Mouse (Mus musculus) embryo, embryonic 11.5 days (tissue): ENCODE measurements at regions not wholly inside any gene's neighbourhood (a gene's known extent, or its start where the extent isn't known, plus 50 kb on each side); places are given as distances from the start of the nearest gene placed in this dataset.

Experiments
- DNase-seq: peaks from one replicate; pipeline ENCODE4 v3.0.0-alpha.2; 2012; ENCODE audit warnings: low read depth, low spot score

DNA sequence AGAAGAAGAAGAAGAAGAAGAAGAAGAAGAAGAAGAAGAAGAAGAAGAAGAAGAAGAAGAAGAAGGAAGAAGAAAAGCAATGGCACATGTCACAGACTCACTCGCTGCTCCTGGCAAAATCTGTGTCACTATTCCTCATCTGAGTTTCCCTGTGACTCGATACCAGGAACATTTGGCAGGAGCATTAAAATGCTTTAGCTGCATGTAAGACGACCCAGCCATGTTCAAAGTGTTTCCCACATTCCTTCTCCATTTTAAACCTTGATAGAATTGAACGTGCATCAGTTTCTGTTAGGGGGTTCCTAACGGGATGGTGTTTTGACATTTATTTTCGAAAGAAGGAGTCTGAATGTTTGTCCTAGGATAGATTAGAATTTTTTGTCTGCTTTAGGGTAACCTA lies 51.2 kb upstream of the Pja2 start:
- DNase-seq, result no peak

- no peak for DNase-seq
These were observed 51.9 kb upstream of the Pja2 start for GRCm38 (mm10) chr17:64383600-64383999.

GRCm38 (mm10) chr17:64390349-64390748 lies 58.6 kb upstream of the Pja2 start:
- no peak for DNase-seq

DNA sequence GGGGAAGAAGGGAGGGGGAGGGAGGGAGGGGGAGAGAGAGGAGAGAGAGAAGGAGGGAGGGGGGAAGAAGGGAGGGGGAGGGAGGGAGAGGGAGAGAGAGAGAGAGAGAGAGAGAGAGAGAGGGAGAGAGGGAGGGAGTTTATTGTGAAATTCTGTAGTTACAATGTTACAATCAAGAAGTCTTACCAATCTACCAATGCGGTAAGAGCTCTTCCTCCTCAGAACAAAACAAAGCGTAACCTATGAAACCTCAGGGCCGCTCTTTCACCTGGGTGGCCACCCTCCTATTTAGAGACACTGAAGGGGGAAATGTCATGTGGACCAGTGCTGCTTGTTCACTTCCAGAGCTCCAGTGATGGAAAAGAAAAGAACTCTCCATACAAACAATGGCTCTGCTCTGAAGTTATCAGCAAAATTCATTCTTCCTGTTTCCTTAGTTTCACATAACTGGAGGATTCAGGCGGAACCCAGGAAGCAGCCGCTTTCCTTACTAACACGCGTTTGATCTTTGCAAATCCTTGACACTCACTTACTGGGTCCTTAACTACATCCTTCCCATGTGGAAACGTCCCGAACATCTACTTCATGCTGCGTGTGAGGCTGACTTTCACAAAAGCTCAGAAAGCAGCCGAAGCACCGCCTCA lies 65.7 kb upstream of the Pja2 start:
- no peak for DNase-seq

DNA sequence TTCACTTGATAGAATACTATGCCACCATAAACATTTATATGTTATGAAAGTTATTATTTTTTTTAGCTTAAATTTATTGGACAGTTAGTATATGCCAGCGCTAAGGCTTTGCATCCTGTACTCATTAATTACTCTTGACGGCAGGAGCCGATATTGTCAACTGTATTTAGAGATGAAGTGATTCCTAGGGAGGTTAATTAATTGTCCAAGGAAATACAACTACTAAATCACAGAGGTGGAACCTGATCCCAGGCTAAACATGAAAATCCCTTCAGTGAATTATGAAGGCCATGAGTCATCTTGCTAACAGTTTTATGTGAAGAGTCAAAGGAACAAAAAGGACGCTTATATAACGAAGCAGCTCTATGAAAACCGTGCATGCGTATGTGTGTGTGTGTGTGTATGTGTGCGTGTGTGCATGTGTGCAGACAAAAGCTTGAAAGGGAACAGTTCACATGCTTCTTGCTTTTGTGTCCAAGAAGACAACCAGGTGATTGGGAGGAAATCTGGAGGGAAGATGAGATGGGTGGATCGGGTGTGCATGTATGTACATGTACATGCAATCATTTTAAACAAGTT lies 66.5 kb upstream of the Pja2 start:
- DNase-seq, result no peak

GRCm38 (mm10) chr17:64398708-64399107 lies 67.0 kb upstream of the Pja2 start:
- DNase-seq, result no peak

DNA sequence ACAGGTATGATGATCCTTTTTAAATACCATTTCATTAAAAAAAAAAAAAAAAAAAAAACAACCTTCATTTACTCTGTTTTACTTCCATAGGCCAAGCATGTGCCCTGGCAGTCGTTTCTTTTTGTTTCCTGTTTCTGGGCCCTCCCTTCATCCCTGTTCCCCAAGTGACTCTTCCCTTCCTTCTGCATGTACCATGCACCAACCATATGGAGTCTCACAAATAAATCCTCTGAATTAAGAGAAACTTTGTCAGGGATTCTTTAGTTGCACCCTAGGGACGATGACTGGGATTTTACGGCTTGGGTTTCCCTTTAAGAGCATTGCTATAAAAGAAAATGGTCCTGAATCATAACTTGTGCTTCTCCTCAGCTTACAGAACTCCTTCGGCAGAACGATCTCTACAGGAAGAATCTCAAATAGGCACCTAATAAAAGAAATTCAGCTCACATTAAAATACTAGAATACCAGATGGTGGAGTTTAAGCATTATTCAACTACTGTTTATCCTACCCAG lies 75.1 kb upstream of the Pja2 start:
- DNase-seq, result no peak

DNA sequence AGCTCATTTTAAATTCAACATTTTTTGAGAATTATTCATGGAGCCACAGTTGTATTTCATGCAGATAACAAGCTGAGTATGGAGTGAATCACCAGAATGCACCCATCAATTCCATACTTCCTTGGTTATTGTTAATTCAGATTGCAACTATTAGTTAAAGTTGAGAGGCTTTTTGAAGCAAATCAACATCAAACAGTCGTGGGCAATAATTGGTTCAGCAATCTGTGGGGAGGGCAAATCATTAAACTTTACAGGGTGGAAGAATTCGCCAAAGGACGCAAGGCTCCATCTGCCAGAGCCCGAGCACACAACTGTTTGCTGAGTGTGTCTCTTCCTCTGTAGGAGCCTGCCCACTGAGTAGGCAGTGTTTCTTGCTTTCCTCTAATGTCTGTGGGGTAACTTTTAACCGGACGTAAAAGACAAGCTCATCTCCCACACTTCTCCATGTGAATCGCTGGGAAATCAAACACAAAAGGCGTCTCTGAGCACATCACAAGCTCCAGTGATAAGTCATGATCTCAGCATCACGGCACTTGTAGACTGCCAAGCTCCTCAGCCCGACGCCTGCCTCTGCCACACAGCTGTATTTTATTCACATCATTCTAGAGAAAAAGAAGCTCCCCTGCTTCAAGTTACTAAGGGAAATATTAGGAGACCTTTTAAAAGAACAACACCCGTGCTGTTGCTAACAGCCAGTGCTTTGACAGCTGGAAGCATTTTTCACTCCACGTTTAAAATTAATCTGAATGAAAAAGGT lies 75.7 kb upstream of the Pja2 start:
- DNase-seq, result no peak

- no peak for DNase-seq
These were observed 94.1 kb upstream of the Pja2 start for GRCm38 (mm10) chr17:64425811-64426210.

DNA sequence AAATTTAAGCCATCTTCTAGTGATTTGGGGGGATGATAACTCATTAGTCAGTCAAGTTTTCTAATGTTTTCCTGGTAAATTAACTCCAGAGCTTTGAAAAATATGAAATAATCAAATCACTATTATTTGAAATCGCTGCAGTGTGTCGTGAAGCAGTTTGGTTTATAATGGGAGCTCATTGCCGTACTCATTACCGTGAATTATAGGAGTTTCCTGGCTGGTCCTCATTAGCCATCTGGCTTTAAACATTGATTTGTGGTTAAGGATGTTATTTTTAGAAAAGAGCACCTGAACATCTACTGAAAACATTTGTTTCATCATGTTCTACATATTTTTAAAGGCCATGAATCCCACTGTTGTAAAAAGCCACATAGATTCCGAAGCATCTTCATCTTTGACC lies 94.8 kb upstream of the Pja2 start:
- no peak for DNase-seq

DNA sequence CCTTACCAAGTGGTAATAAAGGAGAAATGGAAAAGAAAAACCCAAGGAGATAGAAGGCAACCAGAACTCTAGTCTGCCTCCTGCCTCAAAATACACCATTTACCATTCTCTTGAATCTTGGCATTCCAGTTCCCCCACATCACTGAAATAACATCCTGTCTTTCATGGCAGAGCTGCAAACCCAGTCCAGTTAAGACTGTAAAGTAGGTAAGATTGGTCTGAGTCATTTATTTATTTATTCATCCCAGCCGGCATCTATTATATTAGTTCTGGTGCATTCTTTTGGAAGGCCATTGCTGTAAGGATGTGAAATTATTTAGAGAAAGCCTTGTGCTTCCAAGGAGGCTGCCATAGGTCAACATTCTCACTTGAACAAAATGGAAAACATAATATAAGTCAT lies 107.9 kb upstream of the Pja2 start:
- no peak for DNase-seq

- DNase-seq, result no peak
These were observed 123.0 kb upstream of the Pja2 start for GRCm38 (mm10) chr17:64454736-64455135.

DNA sequence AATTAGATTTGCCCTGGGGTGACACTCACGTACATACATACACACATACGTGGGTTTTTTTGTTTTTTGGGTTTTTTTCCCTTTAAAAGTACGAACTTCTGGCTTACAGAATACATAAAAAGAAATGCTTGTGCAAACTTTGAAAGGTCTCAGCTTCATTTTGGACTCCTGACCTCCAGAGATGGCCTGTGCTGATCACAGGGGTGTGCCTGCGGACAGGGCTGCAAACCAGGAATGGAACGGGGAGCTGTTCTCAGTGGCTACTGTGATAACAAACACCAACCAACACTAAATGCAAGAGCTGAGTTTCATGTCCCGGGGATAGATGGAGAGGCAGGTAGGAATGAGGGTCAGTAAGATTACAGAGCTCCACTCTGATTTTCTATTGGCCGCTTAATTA lies 134.3 kb upstream of the Man2a1 start:
- no peak for DNase-seq

DNA sequence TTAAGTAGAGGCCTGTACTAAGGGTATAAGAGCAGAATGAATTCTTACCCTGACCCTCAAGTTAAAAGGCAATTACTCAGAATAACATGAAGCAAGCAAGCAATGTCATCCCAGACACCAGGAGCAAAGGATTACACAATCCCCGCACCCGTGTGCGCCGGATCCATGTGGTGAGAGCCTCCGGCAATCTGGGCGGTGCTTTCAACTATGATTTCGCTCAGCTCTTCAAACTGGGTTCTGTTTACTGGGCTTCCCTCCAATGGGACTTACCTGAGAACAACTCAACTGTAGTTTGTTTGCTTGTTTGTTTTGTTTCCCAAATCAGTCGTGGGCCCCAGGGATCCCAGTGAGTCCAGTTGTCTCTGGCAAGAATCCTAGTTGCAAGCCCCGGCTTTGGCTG lies 133.8 kb upstream of the Man2a1 start:
- no peak for DNase-seq

GRCm38 (mm10) chr17:64467297-64467696 lies 133.2 kb upstream of the Man2a1 start:
- no peak for DNase-seq

- DNase-seq, result peak; percentile 16
These were observed 130.7 kb upstream of the Man2a1 start for GRCm38 (mm10) chr17:64469754-64470400.

DNA sequence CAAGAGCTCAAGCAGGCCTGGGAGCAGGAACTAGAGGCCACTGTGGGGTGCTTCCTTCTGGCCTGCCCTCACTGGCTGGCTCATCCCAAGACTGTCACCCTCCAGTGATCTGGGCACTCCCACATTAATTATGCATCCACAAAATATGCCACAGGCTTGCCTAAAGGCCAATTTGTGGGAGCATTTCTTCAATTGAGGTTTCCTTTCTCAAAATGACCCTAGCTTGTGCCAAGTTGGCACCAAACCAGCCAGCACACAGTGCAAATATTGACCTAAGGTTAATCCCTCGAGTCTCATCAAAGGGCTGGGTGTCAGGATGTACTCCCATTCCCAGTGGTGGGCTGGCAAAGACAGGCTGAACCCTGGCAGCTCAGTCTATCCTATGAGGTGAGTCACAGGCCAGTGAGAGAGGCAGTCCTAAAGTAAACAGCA lies 119.9 kb upstream of the Man2a1 start:
- no peak for DNase-seq

- no peak for DNase-seq
These were observed 115.7 kb upstream of the Man2a1 start for GRCm38 (mm10) chr17:64484835-64485234.

GRCm38 (mm10) chr17:64489769-64490335 lies 110.7 kb upstream of the Man2a1 start:
- DNase-seq, result no peak

DNA sequence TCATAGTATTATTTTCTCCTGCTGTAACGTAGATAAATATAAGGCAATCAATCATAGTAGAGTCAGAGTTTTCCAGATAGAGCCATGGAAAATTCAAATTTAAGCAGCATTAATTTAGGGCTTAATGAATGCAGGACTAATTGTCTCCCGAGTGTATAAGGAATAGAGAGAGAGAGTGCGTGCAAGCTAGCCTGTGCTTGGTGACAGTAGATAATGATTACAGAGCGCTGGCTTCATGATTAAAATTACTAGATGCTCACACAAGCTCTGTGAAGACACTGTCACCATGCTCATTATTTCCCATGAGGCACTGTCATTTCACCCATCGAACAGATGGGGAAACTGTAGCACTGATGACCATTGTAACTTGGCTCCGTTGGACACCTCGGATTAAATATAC lies 109.9 kb upstream of the Man2a1 start:
- DNase-seq, result no peak

- no peak for DNase-seq
These were observed 108.6 kb upstream of the Man2a1 start for GRCm38 (mm10) chr17:64491922-64492353.
